Mouse (Mus musculus) ovary, adult 18-20 months (tissue): ENCODE measurements around the gene Krt35.

Source experiments
- DNase-seq: peaks from one replicate; pipeline ENCODE4 v3.0.0; 2022; ENCODE audit warnings: low spot score, mixed read lengths

The Krt35 gene

GRCm38 (mm10) chr11:100096141-100096540 is at the start of gene Krt35:
Gene Krt35 (minus strand): TSS chr11:100096241.
- no peak for DNase-seq

DNA sequence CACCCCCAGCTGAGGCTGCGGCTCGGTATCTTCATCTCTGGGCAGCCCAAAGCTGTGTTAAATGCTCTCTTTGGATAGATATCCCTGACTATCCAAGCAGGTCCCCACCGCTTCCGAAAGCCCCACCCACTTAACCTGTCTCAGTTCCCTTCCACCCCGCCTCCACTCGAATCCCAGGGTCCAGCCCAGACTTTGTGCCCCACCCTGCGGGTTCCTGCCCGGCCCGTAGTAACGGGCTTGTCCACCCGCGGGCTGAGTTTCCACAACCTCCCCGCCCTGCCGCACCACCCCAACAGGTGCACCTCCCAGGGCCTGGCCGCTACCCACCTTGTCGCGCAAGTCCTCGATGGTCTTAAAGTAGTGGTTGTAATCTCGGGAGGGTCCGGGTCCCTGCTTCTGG is 49.1 kb upstream of the Krt35 start:
- DNase-seq = no peak

- DNase-seq = no peak
These were observed 44.9 kb upstream of the Krt35 start for GRCm38 (mm10) chr11:100140966-100141365.

DNA sequence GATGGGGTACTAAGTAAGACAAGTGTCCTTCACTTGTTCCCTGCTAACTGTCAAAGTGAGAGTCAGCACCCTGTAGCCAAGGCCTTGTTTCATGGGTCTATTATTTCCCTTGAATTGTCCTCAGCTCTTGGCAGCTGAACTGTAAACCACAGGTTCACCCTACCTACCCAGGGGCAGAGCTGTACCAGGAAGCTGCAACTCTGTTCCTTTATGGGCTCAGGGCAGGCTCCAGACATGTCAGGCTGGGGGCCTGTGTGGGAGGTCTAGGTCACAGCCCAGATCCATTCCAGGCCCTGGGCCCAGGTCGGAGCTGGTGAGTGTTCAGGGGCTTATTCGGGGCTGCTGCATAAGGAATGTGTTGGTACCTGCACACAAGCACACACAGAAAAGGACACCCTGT is 43.4 kb upstream of the Krt35 start:
- no peak for DNase-seq

DNA sequence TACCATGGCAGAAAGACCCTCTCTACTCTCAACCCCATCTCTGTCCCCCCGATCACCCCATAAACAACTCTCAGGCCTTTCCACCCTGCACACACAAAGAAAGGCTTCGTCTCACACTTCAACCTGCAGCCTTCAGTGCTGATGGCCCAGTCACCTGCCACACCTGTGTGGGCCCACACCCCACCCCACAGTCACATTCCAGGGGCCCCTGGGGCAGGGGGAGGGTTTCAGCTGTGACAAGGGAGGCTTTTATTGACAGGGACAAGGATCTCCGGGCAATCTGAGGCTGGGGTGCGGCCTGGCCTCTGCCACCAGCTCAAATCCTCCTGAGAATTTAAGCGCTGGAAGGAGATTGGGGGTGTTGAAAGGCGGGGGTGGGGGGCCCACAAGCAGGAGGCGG is 42.8 kb upstream of the Krt35 start:
- no peak for DNase-seq

- no peak for DNase-seq
These were observed 41.7 kb upstream of the Krt35 start for GRCm38 (mm10) chr11:100137693-100138092.

DNA sequence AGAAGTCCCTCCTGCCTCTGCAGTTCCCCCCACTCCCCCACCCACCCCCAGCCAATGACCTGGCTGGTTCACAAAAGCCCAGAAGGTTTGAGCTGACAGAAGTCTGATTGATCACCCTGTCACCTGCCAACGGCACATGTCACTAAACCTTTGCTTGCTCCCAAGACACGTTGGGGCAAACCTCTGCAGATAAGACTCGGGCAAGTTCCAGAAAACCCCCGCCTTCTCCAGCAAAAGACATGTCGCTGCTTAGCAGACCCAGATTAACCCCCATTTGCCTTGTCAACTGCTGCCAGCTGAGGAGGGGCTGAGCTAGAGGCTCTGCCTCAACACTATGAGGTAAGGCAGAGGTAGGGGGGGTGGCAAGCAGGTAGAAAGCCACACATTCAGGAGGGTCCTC is 40.5 kb upstream of the Krt35 start:
- DNase-seq = no peak

DNA sequence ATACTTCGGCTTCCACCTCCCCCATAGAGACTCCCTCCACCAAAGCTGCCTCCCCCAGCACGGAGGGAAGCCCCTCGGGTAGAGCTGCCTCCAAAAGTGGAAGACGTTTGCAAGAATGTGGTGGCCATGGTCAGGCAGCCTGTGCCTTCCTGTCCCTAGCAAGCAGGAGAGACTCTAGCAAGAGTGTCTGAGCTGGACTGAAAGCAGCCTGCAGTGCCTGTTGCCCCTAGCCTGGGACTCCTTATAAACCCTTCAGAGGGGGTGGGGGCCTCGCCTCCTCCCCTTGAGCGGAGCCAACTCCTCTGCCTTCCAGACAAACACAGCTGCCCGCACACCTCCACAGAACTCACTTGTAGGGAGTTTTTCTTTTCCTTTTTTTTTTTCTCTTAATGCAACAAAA is 39.7 kb upstream of the Krt35 start, which contains the start of gene Krt15:
TSS of gene Krt15 (minus strand) at position 198 of the 400 bp plus-strand sequence.
- DNase-seq = no peak

DNA sequence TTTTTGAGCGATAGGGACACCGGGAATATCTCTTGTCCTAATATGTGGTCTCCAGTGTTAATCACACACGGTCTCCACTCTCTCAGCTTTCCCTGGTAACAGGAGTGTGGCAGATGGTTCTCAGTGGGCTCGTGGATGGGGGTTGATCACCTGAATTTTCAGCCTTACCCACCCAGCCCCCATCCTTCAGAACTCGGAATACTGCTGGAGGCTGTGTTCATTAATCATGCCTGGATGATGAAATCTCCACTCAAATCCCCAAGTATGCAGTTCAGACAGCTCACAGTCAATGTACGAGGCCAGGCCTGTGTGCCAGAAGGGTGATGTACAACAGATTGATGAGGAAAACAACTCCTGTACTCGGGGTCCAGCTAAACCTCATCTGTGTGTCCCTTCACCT is 28.9 kb upstream of the Krt35 start:
- DNase-seq = no peak

DNA sequence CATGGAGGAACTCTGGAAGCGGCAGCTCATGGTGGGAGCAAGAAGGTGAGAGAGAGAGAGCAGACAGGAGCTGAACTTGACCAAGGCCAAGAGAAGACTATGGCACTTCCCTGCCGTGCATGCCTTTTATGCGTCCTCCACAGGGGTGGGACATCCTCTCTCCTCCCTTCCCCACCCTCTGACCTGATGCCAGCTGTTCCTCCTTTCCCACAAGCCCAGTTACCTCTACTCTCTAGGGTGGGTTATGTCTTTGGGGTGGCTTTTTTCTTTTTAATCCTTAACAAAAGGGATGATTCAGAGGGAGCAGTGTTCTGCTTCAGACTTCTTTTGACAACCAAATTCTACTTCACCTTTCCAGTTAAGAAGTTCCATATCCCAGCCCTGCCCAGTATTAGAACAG is 25.4 kb upstream of the Krt35 start, which contains the start of gene Krt13:
TSS of gene Krt13 (minus strand) at position 101 of the 400 bp plus-strand sequence.
- DNase-seq = no peak

DNA sequence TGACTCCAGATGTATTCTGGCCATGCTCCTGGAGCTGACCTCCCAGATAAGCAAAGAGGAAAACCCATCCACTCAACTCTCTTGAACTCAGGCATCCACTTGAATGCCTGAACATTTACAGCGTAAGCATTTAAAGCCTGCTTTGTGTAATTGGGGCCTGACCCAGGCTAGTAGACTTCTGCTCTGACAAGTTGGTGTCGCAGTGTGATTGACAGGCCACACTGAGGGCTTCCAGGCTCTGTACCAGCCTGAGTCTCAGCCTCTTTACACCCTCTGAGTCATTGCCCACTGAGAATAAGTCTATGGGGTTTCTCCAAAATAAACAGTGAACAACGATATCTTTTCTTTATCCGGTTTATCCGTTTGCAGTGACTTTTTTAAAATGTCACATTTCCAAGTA is 24.3 kb upstream of the Krt35 start:
- no peak for DNase-seq

DNA sequence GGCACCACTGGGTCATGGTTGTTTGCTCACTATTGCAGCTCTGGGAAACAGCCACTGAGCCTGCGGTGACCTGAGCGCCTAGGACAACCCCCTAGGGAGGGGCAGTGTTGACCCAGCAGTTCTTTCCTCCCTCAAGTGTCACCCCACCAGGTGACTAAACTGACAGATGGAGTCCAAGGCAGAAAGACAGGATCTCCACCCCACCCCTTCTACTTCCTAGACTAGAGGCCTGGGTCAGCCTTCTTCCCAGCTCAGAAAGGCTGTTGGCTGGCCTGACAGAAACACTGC is 17.6 kb upstream of the Krt35 start:
- DNase-seq = no peak

DNA sequence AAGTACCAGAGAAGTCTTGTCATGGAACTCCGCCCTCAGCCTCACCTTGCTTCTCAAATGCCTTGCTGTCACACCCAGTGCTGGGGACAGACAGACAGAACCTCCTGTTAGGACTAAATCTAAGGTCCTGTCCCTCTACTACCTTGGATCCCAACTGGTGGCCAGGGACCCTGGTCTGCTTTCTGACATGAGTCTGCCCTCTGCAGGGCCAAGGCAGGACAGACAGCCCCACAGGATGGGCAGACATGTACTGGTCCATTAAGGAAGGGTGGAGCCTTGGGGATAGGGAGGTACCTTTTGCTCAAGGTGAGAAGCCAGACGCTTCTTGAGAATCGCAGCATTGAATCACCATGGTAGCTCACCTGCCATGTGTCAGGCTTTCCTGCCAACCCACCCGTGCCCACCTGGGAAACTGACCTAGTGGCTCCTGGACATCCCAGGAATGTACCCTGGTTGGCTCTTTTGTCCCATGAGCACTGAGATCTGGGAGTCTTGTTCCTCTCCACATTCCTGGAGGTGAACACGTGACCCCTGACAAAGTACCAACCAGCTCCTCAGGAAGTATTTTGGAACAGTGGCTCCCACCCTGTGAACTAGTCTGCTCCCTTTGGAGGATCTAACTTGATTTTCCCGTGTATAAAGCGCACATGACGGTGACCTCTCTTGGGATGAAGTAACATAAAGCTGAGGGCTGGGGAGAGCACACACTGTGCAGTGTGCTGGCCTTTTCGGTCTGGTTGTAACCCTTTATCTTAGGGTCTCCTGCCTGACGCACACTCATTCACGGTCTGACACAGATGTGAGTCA is 17.1 kb upstream of the Krt35 start:
- no peak for DNase-seq

DNA sequence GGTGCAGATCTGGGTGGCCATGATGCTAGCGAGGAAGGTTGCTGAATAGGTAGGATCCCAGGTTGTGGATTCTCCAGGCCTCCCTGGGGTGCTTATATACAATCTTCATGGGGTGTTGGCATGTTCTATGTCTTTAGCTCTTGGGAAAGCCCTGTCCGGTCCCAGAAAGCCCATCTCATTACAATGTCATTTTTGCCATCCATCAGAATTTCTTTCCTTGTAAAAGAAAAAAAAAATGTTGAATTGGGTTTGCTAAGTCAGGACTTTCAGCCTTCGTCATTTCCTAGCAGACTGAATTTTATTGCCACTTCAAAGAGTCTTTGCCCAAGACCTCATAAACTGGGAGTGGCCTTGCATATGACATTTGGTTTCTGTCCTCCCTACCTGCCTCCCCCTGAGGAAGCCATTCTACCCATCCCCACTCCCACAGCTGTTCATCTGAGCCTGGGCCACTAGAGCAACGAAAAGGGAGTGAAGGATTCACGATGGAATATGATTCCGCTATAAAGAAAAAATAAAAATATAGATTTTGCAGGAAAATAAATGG is 9.6 kb upstream of the Krt35 start, which contains the start of gene Krt36:
TSS of gene Krt36 (minus strand) at position 51 of the 547 bp plus-strand sequence.
- no peak for DNase-seq

- no peak for DNase-seq
These were observed 6.8 kb upstream of the Krt35 start for GRCm38 (mm10) chr11:100102693-100103429.

- DNase-seq = no peak
These were observed 4.3 kb upstream of the Krt35 start for GRCm38 (mm10) chr11:100100391-100100790.

DNA sequence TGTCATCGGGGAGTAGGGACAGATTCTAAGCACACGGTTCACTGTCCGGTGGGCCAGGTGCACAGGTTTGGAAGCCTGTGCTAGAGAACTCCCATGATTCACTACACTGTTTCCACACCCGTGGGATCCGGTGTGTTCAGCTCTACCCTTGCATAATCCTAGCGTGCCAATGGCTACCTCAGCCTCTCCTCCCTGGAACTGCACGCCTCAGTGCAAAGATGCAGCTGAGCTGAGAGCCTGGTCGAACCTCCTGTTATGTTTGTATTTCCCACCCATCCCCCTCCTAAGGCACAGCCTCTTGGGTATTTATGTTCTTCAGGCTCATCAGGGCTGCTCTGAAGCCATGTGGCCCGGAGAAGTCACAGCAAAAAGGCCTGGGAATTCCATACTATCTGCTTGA is 1.8 kb upstream of the Krt35 start:
- no peak for DNase-seq

GRCm38 (mm10) chr11:100088378-100089025 is 7.5 kb downstream of the Krt35 start:
- DNase-seq = no peak

GRCm38 (mm10) chr11:100087861-100088260 is 8.2 kb downstream of the Krt35 start, which contains the start of gene Krt32:
Gene Krt32 (minus strand): TSS chr11:100088226.
- DNase-seq = no peak

DNA sequence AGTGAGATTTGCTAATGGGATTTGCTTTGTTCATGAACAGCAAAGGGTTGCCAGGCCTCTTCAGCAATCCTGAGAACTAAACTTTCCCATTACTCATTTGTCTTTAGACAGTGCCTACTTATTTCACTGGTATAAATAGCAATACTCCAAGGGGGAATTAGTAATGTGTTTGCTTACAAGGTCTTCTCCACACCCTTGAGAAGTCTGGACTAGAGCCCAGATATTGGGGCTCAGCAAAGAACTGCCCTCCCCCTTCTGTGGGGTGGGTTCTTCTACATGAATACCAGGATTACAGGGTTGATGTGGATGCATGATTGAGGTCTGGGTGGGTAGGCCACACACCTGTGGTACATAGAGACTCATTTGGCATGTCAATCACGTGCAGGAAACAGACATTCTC is 22.2 kb downstream of the Krt35 start:
- DNase-seq = no peak

DNA sequence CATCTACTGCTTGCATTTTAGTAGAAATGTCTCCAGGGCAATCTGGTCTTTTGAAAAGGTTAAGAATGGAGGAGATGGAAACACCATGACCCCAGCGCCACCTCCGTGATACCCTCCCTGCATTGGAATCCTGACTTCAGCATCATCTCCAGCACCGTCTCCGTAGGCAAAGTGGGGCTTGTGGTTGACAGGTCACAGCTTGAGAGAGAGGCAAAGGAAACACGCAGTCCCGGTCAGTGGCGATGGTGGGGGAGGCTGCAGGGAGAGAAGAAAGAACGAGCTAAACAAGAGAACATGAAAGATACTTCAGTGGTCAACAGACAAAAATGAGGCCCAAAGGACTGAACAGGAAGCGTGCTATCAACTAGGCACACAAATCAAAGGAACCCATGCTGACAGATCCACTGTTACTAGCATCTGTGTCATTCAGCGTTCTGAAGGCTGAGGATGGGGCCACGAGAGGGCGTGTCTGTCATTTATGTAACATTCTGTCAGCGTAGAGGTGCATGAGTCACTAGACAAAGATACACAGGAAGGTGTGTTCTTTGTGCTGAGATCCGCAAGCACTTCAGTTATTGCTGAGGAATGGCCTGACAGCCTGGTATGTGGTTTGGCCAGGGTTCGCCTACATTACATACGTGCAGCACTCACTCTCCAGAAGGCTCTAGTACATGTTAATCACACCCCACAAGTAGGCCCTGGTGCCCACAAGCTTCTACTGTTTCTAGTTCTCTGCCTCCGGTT is 28.6 kb downstream of the Krt35 start:
- DNase-seq = no peak
